Mouse (Mus musculus) embryonic fibroblast, embryonic 13.5 days (primary cell): ENCODE measurements around the gene Fam92b.

Source experiments
- CTCF ChIP-seq: IDR thresholded peaks from 2 replicates; pipeline ENCODE4 v1.5.1; 2011; ENCODE audit warnings: mild to moderate bottlenecking, control low read depth, low read length, moderate library complexity, borderline replicate concordance; ENCODE audit not compliant: insufficient read depth
- POLR2A ChIP-seq: IDR thresholded peaks from 2 replicates; pipeline ENCODE4 v1.6.1; 2011; ENCODE audit warnings: low read depth, mild to moderate bottlenecking, control low read depth, low read length, moderate library complexity

DNA sequence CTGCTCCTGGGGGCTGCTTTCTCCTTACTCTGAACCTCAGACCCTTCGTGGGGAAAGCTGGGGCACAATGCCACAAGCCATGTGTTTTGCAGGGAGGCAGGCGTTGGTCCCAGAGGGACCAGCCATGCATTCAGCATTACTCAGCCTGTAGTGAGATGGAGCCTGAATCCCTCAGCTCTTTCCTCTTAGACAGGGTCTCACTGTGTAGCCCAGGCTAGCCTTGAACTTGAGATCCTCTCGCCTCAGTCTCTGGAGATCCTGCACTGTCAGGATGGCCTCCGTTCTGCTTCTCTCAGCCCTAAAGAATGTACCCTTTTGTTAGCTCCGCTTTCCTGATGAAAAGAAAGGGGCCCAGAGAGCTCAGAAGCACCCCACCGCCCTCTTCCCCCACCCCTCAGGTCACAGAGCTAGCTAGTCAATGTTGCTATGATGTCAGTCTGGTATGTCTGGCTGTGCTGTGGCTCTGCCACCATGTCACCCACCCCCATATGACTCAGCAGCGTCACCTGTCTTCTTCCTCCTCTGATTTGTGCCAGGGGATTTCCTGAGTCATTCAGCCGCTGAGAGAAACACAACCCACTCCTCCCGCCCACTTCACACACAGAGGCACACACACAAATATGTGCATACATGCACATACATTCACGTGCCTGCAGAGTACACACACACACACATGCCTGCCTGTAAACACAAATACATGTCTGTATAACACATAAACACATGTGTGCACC is 48.3 kb upstream of the Fam92b start:
- no peak for TF ChIP-seq POLR2A
- no peak for TF ChIP-seq CTCF
